Mouse (Mus musculus) G1E (cell line): ENCODE measurements at regions not wholly inside any gene's neighbourhood (a gene's known extent, or its start where the extent isn't known, plus 50 kb on each side); places are given as distances from the start of the nearest gene placed in this dataset.

ENCODE experiments used
- ATAC-seq: 2 replicates; pipeline ENCODE4 v1.8.0; 2016; ENCODE audit warnings: mild to moderate bottlenecking; ENCODE audit not compliant: insufficient number of reproducible peaks, poor library complexity, low FRiP score, severe bottlenecking; ENCODE audit errors: extremely low read depth
- DNase-seq: peaks from one replicate; pipeline ENCODE4 v3.0.0; 2012; ENCODE audit warnings: low spot score
- H3K27me3 ChIP-seq: 2 replicates; pipeline ENCODE4 v1.6.1; 2012; ENCODE audit warnings: mild to moderate bottlenecking, low read length, inconsistent platforms; ENCODE audit not compliant: insufficient read depth
- H3K36me3 ChIP-seq: replicated peaks from 2 replicates; pipeline ENCODE3; 2012; ENCODE audit warnings: mild to moderate bottlenecking, inconsistent platforms
- H3K4me1 ChIP-seq: 2 replicates; pipeline ENCODE4 v1.6.1; 2012; ENCODE audit warnings: low read depth, low read length, inconsistent platforms, mixed read lengths; ENCODE audit not compliant: insufficient read depth
- H3K4me3 ChIP-seq: 2 replicates; pipeline ENCODE4 v1.5.1; 2012; ENCODE audit warnings: low read depth, mild to moderate bottlenecking, inconsistent platforms, low read length, moderate library complexity, mixed read lengths
- H3K9me3 ChIP-seq: replicated peaks from 2 replicates; pipeline ENCODE4 v1.6.1; 2012; ENCODE audit warnings: inconsistent platforms
- CTCF ChIP-seq: IDR thresholded peaks from 2 replicates; pipeline ENCODE4 v1.5.1; 2012; ENCODE audit warnings: low read depth, low read length, inconsistent platforms, mixed read lengths
- GATA1 ChIP-seq: IDR thresholded peaks from 2 replicates; pipeline ENCODE4 v1.6.1; 2012; ENCODE audit warnings: borderline replicate concordance, low read length, inconsistent platforms, mixed read lengths
- GATA2 ChIP-seq: IDR thresholded peaks from 2 replicates; pipeline ENCODE4 v1.6.1; 2012; ENCODE audit warnings: low read depth, low read length, inconsistent platforms, borderline replicate concordance
- POLR2AphosphoS5 ChIP-seq: IDR thresholded peaks from 2 replicates; pipeline ENCODE4 v1.6.1; 2012; ENCODE audit warnings: low read depth, low read length, inconsistent platforms; ENCODE audit not compliant: insufficient replicate concordance
- TAL1 ChIP-seq: conservative IDR thresholded peaks from 2 replicates; pipeline ENCODE4 v1.6.1; 2012; ENCODE audit warnings: low read depth, low read length, inconsistent platforms, mixed read lengths

DNA sequence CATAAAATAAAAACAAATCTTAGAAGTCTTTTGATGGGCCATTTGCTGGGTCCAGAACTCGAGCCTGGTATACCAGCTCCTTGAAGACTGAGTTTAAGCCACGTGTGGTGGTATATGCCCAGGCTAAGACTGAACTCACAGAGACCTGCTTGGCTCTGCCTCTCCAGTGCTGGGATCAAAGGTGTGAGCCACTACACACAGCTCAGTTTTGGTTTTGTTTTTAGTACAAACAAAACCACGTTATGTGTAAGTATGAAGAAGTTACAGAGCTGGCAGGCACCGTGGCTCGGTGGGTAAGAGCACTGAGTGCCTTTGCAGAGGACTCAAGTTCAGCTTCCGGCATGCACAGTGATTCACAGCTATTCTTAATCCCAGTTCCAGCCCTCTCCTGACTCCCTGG is 75.6 kb downstream of the Wdr5 start:
- peaks cover 18% of the 10 kb centered on the region for H3K27me3 ChIP-seq
- TF ChIP-seq CTCF, result no peak
- no peak for TF ChIP-seq GATA2
- no peak for TF ChIP-seq GATA1
- no peak for TF ChIP-seq TAL1
- TF ChIP-seq POLR2AphosphoS5, result no peak

DNA sequence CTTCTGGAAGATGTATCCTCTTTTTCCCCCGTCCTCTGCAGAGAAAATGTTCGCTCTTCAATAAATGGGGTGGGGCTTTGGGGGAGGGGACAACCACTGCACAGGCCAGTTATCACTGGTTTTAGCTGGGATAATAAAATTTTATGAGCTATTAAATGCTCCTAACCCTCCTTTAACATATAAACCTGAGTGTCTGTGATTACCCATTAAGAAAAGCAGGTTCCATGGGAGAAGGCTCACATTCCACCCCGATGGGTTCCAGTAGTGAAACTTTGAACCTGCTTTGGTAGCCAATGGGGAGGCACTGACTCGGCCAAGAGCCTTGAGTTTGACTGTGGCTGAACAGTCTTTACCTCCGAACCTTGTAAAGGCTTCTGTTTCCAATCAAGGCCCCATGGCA is 76.7 kb downstream of the Wdr5 start:
- TF ChIP-seq GATA2, result no peak
- TF ChIP-seq TAL1, result no peak
- no peak for TF ChIP-seq GATA1
- no peak for TF ChIP-seq CTCF
- no peak for TF ChIP-seq POLR2AphosphoS5
- no peak overlapping the region for H3K4me3 ChIP-seq

More for the DNA sequence above, 75.6 kb downstream of the Wdr5 start:
- Histone ChIP-seq H3K9me3 (no peaks in the 10 kb centered on the region), H3K4me3 (no peak overlapping the region), H3K36me3 (no peaks in the 10 kb centered on the region), H3K4me1 (no peaks in the 10 kb centered on the region)
- ATAC-seq (no peak), DNase-seq (no peak)

DNA sequence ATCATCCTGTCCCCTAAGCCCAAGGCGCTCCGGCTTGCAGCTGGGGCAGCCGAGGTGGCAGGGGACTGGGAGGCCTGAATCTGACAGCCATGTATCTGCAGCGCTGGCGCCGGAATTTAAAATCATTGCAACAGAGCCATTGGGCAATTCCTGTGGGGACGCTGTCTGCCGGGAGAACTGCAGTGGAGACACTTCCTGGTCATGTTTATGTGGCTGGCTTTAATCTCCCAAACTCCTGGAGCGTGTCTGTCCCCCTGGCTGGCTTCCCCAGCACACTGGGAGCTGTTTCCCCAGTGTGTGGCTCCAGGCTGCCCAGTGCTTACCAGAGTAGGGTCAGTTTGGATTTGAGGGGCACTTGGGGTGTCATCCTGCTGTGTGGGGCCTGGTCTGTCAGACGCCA is 78.4 kb downstream of the Wdr5 start:
- TF ChIP-seq GATA2, result no peak
- TF ChIP-seq CTCF, result no peak
- no peak for TF ChIP-seq GATA1
- no peak for TF ChIP-seq TAL1
- TF ChIP-seq POLR2AphosphoS5, result no peak
- no peak overlapping the region for H3K4me3 ChIP-seq
- H3K9me3 ChIP-seq, result no peaks in the 10 kb centered on the region
- H3K36me3 ChIP-seq, result no peaks in the 10 kb centered on the region
- ATAC-seq (no peak), DNase-seq (no peak)
- H3K27me3 ChIP-seq, result peaks cover 25% of the 10 kb centered on the region
- no peaks in the 10 kb centered on the region for H3K4me1 ChIP-seq

More for the DNA sequence above, 76.7 kb downstream of the Wdr5 start:
- DNase-seq, result no peak
- peaks cover 23% of the 10 kb centered on the region for H3K27me3 ChIP-seq
- H3K4me1 ChIP-seq, result no peaks in the 10 kb centered on the region
- no peaks in the 10 kb centered on the region for H3K9me3 ChIP-seq
- no peak for ATAC-seq
- no peaks in the 10 kb centered on the region for H3K36me3 ChIP-seq

DNA sequence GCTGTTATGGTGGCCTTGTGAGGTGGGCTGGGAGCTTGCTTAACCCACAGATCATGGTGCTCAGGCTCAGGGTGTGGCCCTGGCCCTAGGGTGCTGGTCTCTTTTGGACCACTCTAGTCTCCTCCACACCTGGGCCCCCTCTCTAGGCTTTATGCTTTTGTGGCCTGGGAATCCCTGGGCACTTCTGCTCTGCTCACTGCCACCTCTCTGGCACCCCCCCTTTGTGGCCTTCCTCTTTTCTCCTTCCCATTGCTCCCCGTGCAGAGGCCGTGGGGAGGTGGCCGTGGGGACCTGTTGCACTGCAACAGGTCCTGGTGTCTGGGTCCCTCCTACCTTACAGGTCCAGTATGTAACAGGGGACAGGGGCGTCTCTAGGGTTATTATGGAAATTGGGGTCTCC is 80.3 kb downstream of the Wdr5 start:
- Histone ChIP-seq H3K27me3 (peaks cover 36% of the 10 kb centered on the region), H3K36me3 (no peaks in the 10 kb centered on the region), H3K4me3 (no peak overlapping the region), H3K4me1 (no peaks in the 10 kb centered on the region), H3K9me3 (no peaks in the 10 kb centered on the region)
- no peak for ATAC-seq
- TF ChIP-seq POLR2AphosphoS5 (no peak), TAL1 (no peak), CTCF (no peak), GATA2 (no peak), GATA1 (no peak)
- no peak for DNase-seq

DNA sequence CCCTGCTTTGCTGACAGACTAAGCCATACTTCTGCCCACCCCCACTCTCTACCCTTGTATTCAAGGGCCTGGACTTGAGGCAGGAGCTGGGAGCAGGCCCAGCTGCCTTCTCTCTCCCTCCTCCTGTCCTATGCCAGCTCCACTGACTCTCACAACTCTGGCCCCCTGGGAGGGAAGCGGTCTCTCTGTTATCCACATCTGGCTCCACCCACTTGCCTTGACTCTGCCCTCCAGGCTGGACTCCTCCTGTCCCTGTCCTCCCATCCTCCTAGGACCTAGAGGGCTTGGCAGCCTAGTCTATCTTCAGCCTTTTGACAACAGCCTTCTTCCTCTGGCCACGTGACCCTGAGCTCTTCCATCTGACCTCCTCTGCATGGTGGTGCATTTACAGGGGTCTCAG is 80.0 kb upstream of the Rxra start:
- peak; percentile 22; the same call in 1 of the 2 replicates for ATAC-seq
- TF ChIP-seq GATA2, result no peak
- TF ChIP-seq TAL1, result no peak
- TF ChIP-seq CTCF, result no peak
- no peak for TF ChIP-seq GATA1
- TF ChIP-seq POLR2AphosphoS5, result no peak
- DNase-seq, result no peak
- no peaks in the 10 kb centered on the region for H3K4me1 ChIP-seq
- H3K9me3 ChIP-seq, result no peaks in the 10 kb centered on the region
- no peaks in the 10 kb centered on the region for H3K36me3 ChIP-seq
- no peak overlapping the region for H3K4me3 ChIP-seq
- H3K27me3 ChIP-seq, result peaks cover 39% of the 10 kb centered on the region

DNA sequence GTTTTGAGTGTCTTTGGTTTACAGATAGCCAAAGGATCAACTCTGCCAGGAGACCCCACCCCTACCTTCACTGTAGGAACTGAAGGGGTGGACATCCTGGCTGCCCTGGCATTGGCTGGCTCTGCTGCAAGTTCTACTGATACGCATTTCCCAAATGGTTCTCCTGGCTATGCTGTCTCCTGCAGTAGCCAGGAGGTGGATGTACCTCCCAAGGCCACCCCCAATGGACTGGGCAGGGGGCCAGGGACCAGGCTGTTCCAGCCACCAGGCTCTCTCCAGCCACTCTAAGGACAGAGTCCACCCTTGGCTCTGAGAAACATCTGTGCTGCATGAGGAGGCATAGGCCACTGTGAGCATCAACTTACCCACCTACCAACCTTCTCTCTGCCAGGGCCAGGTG is 79.3 kb upstream of the Rxra start:
- TF ChIP-seq GATA2 (no peak), TAL1 (no peak), GATA1 (no peak), CTCF (no peak), POLR2AphosphoS5 (no peak)
- DNase-seq (no peak), ATAC-seq (no peak)
- Histone ChIP-seq H3K4me1 (no peaks in the 10 kb centered on the region), H3K9me3 (no peaks in the 10 kb centered on the region), H3K36me3 (no peaks in the 10 kb centered on the region), H3K27me3 (peaks cover 44% of the 10 kb centered on the region), H3K4me3 (no peak overlapping the region)
